ENCODE assay signal across 14 mouse cellular contexts in genomic region chr6:87213262-87213661, GRCm38 (mm10).
DNase-seq lines count a peak whose midpoint lies in the region; ATAC-seq and TF ChIP-seq lines count a peak whose summit lies in the region.
"Had no signal": no experiment of that assay in that cellular context is flagged by ENCODE, and none has a peak within 500 bp of the region (broad histone marks: within the 10 kb centered on the region; RNA-seq: fewer than 3 reads in every experiment).

No protein-coding gene starts in this region.

- H3K27ac ChIP-seq in lung, postnatal 0 days (ENCODE audit: low read length): no peak overlapping the region
- H3K27ac ChIP-seq: embryonic facial prominence, embryonic 12.5 days; liver, embryonic 14.5 days; midbrain, embryonic 10.5 days had no signal

- intact Hi-C loops in heart, postnatal 10 days (cut with DNase I): no loop called here

- no peak overlapping the region for H3K4me2 ChIP-seq in lung, postnatal 0 days (replicated peaks; ENCODE audit: low read depth, low read length)
- H3K4me2 ChIP-seq: embryonic facial prominence, embryonic 12.5 days had no signal

- TF ChIP-seq EP300 in lung, postnatal 0 days (IDR thresholded peaks at IDR 0.05): no peak

- ATAC-seq in lung, postnatal 0 days: no peak
- ATAC-seq in erythroid progenitor cell, adult 5-6 weeks (replicated peaks; ENCODE audit: low FRiP score, poor library complexity, severe bottlenecking): no peak

- peak; percentile 41 for DNase-seq in lung, postnatal 14 days
- DNase-seq in lung, postnatal 0 days (ENCODE audit: low spot score): no peak
- DNase-seq in adrenal gland, postnatal 25 days: peak; percentile 73
- DNase-seq in heart, postnatal 10 days: peak; percentile 56 to 67
- peak; percentile 49 for DNase-seq in lung, postnatal 36 days
- DNase-seq in testis, postnatal 10 days (ENCODE audit: low spot score): no peak
- no peak for DNase-seq in cerebellum, adult 8-10 months
- DNase-seq: cerebellum, postnatal 14 days; thymus, adult 2 months had no signal

- H3K36me3 ChIP-seq in lung, postnatal 0 days (ENCODE audit: insufficient read depth, low read length): 0 out of 2 replicates have a peak, but pooled peaks cover 5% of the 10 kb centered on the region

- H3K4me3 ChIP-seq in lung, postnatal 0 days (ENCODE audit: low read depth, low read length): no peak overlapping the region
- H3K4me3 ChIP-seq: embryonic facial prominence, embryonic 12.5 days; midbrain, embryonic 10.5 days; myocyte had no signal

- no peaks in the 10 kb centered on the region for H3K27me3 ChIP-seq in lung, postnatal 0 days (replicated peaks; ENCODE audit: insufficient read depth, low read length)
- H3K27me3 ChIP-seq: embryonic facial prominence, embryonic 12.5 days had no signal

- H3K4me1 ChIP-seq in lung, postnatal 0 days (ENCODE audit: insufficient read depth, low read depth, low read length): no peaks in the 10 kb centered on the region
- H3K4me1 ChIP-seq: embryonic facial prominence, embryonic 12.5 days; midbrain, embryonic 10.5 days had no signal

- WGBS in lung, postnatal 0 days: 51% methylated on average over 7 of the region's 7 CpGs

- no peaks in the 10 kb centered on the region for H3K9me3 ChIP-seq in lung, postnatal 0 days (ENCODE audit: low read length)
- H3K9me3 ChIP-seq: embryonic facial prominence, embryonic 12.5 days; midbrain, embryonic 10.5 days had no signal

- no peak for TF ChIP-seq CTCF in lung, postnatal 0 days (IDR thresholded peaks at IDR 0.05)

- no peak overlapping the region for H3K9ac ChIP-seq in lung, postnatal 0 days (replicated peaks; ENCODE audit: low read depth)
- H3K9ac ChIP-seq: embryonic facial prominence, embryonic 12.5 days; liver, embryonic 14.5 days had no signal

Comparison
In these comparisons a context has a peak if more than half of its experiments do, and no peak if none do; other contexts are left out.
1. DNase-seq: peak in lung, postnatal 14 days (single experiment), adrenal gland, postnatal 25 days (single experiment), heart, postnatal 10 days (2 of 2) and lung, postnatal 36 days (single experiment); none in lung, postnatal 0 days (single experiment), testis, postnatal 10 days (single experiment) and cerebellum, adult 8-10 months (single experiment).